Mouse (Mus musculus) C2C12 (cell line): ENCODE results near the gene Stard3.

Experiments
- CEBPB ChIP-seq: IDR thresholded peaks from one replicate; pipeline ENCODE4 v1.6.1; 2011; ENCODE audit warnings: low read depth, mild to moderate bottlenecking, control low read depth, moderate library complexity
- CTCF ChIP-seq: IDR thresholded peaks from one replicate; pipeline ENCODE4 v1.5.1; 2011; ENCODE audit not compliant: control insufficient read depth, insufficient read depth, insufficient read length

- no peak for TF ChIP-seq CTCF
- no peak for TF ChIP-seq CEBPB
Observed at GRCm38 (mm10) chr11:98322159-98322558, 36.0 kb upstream of the Stard3 start.
